Mouse (Mus musculus): Measurements from ENCODE around the gene Ppdpf. TPM values are rescaled to one million over a fixed set of nuclear protein-coding genes. Genes with fewer than 3 reads are reported as not detected.
A peak's percentile ranks its signal among the peaks of the same experiment; 100 is the strongest.

The Ppdpf gene
- polyA plus RNA-seq, 1 experiment, result 8.2 TPM

DNA sequence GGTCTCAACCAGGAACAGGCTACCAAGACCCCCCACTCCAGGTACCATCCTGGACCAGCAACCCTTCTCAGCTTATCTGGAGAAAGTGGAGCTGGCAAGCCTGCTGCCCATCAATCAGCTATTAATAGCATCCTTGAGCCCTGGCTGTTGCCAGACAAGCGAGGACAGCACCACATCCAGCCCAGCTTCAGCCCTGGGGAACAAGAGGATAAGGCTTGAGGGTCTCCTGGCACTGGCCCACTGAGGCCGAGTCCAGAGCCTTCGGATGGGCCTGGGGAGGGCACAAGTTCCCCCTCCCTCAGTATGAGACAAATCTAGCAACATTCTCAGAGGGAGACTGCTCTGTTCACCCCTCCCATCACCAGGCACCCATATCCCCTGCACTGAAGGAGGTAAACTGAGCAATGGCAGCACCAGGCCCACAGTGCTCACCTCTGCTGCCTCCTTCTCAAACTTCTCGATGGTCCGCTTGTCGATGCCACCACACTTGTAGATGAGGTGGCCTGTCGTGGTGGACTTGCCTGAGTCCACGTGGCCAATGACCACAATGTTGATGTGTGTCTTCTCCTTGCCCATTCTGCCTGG, 32.1 kb upstream of the Ppdpf start:
- H3K4me1 ChIP-seq (ENCODE audit: control insufficient read depth, insufficient read depth, low read length), result no peaks in the 10 kb centered on the region; the same call in none of the 2 replicates
- H3K27me3 ChIP-seq (ENCODE audit: control insufficient read depth, insufficient read depth, low read length), result no peaks in the 10 kb centered on the region
- TF ChIP-seq POLR2A (IDR thresholded peaks at IDR 0.05; ENCODE audit: control insufficient read depth, low read depth, low read length) (no peak), CTCF (IDR thresholded peaks at IDR 0.05; ENCODE audit: control insufficient read depth, insufficient read depth, insufficient replicate concordance, low read depth, low read length) (no peak)
- no peaks in the 10 kb centered on the region for H3K36me3 ChIP-seq (ENCODE audit: control insufficient read depth, insufficient read depth, low read length)
- H3K4me3 ChIP-seq (ENCODE audit: control insufficient read depth, low read depth, low read length), result no peak overlapping the region
- no peak overlapping the region for H3K27ac ChIP-seq (ENCODE audit: control insufficient read depth, insufficient read depth, low read depth, low read length)

DNA sequence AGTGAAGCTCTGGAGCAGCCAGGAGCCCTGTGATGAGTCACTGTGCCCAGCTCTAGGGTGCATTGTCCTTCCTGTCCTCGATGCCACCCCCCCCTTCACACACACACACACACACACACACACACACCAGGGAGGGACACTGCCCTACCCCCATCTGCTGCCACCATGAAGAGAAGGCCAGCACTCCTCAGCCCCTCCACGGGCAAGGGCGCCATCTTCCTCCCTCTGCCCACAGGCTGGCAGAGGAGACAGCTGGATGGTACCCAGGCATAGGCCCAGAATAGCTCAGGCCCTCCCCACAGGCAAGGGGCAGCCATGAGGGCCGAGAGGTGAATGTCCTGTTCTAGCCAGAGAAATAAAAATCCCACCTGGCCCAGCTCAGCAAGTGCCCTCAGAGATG, 31.2 kb upstream of the Ppdpf start:
- no peak overlapping the region for H3K4me3 ChIP-seq (ENCODE audit: control insufficient read depth, low read depth, low read length)
- no peaks in the 10 kb centered on the region for H3K36me3 ChIP-seq (ENCODE audit: control insufficient read depth, insufficient read depth, low read length)
- H3K27me3 ChIP-seq (ENCODE audit: control insufficient read depth, insufficient read depth, low read length), result no peaks in the 10 kb centered on the region
- H3K4me1 ChIP-seq (ENCODE audit: control insufficient read depth, insufficient read depth, low read length), result no peaks in the 10 kb centered on the region; the same call in none of the 2 replicates
- no peak overlapping the region for H3K27ac ChIP-seq (ENCODE audit: control insufficient read depth, insufficient read depth, low read depth, low read length)
- TF ChIP-seq POLR2A (IDR thresholded peaks at IDR 0.05; ENCODE audit: control insufficient read depth, low read depth, low read length), result no peak
- TF ChIP-seq CTCF (IDR thresholded peaks at IDR 0.05; ENCODE audit: control insufficient read depth, insufficient read depth, insufficient replicate concordance, low read depth, low read length), result no peak

DNA sequence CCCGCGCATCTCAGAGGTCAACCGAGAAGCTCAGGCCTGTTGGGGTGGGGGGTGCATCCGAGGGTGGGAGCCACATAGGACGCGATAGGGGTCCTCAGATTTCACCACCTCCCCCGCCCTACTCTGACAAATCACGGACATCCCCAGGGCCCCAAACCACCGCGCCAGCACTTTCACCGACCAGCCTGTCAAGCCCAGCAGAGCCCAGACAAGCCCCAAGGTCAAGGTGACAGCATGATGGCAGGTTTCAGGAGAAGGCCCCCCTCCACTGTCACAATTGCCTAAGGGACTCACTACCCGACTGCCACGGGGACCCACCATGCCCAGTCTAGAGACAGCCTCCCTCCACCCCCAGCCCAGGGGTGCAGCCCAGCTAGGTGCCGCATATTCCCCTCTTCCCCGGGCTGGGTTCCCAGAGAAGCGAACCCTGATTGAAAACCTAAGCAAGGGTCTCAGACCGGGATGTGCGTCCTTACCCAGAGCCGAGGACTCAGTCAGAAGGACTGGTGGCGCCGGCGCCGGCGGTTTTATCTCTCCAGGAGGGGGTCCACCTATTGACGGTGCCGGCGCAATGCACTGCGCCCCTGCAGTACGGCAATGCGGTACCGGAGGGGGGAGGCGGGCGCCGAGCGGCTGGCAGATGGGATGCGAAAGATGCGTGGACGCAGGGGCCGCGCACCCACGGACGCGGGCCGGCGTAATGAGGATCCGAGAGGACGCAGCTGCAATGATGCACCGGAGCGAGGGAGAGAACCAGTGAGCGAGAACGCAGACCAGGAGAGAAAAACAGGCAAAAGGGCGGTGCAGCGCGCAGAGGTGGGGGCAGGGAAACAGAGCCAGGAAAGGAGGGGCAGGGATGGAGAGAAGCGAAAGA, 30.6 kb upstream of the Ppdpf start, which contains the start of gene Eef1a2:
Gene Eef1a2, minus strand, starts transcription at position 767 of the 874 bp plus-strand sequence.
- Histone ChIP-seq H3K27me3 (ENCODE audit: control insufficient read depth, insufficient read depth, low read length) (no peaks in the 10 kb centered on the region), H3K27ac (ENCODE audit: control insufficient read depth, insufficient read depth, low read depth, low read length) (no peak within 1 kb of the TSS), H3K36me3 (ENCODE audit: control insufficient read depth, insufficient read depth, low read length) (no peaks in the 10 kb centered on the region), H3K4me1 (ENCODE audit: control insufficient read depth, insufficient read depth, low read length) (no peaks in the 10 kb centered on the region; the same call in none of the 2 replicates), H3K4me3 (ENCODE audit: control insufficient read depth, low read depth, low read length) (peak within 1 kb of the TSS; percentile 14; the same call in 1 of the 2 replicates)
- TF ChIP-seq CTCF (IDR thresholded peaks at IDR 0.05; ENCODE audit: control insufficient read depth, insufficient read depth, insufficient replicate concordance, low read depth, low read length), result no peak
- no peak for TF ChIP-seq POLR2A (IDR thresholded peaks at IDR 0.05; ENCODE audit: control insufficient read depth, low read depth, low read length)

DNA sequence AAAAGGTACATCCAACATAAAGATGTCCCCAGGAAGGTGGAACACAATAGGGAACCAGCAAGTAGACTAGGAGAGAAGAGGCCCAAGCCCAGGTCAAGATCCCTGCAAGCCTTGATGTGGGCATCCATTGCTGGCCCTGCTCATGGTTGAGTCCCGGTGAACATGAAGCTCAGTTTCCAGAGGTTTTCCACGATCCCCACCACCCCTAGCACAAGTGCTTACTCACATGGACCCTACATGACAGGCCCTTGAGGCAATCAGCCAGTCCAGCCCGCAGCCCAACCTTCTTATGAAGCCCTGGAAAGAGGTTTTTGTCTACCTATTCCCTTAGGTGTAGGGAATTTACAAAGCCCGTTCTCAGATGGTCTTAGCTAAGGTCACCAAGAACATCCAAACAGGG, 29.9 kb upstream of the Ppdpf start:
- Histone ChIP-seq H3K4me1 (ENCODE audit: control insufficient read depth, insufficient read depth, low read length) (no peaks in the 10 kb centered on the region; the same call in none of the 2 replicates), H3K27ac (ENCODE audit: control insufficient read depth, insufficient read depth, low read depth, low read length) (no peak overlapping the region), H3K27me3 (ENCODE audit: control insufficient read depth, insufficient read depth, low read length) (no peaks in the 10 kb centered on the region), H3K36me3 (ENCODE audit: control insufficient read depth, insufficient read depth, low read length) (no peaks in the 10 kb centered on the region), H3K4me3 (ENCODE audit: control insufficient read depth, low read depth, low read length) (no peak overlapping the region)
- TF ChIP-seq POLR2A (IDR thresholded peaks at IDR 0.05; ENCODE audit: control insufficient read depth, low read depth, low read length) (no peak), CTCF (IDR thresholded peaks at IDR 0.05; ENCODE audit: control insufficient read depth, insufficient read depth, insufficient replicate concordance, low read depth, low read length) (no peak)

DNA sequence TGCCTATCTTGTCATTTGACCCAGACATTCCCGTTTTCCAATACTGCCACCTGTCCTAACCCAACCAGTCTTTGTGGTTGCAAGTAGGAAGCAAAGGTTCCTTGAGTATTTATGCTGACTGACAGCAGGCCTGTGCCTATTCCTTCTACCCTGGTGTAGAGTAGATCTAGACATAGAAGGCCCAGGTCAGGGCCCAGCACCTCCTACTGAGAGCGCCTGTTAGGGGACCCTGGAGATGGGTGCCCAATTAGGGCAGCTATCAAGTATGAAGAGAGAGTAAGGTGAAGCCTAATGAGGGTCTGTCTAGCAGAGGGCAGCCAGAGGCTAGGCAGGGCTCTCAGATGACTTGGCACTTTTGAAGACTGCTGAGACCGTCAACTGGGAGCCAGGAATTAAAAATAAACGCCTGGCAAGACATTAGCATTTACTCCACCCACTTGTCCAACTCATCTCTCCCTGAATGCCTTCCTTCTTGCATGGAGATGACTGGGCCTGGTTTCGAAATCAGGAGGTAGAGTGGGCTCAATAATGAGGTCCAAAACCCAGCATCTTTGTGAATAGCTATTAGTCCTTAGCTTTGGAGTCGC, 29.2 kb upstream of the Ppdpf start:
- no peaks in the 10 kb centered on the region; the same call in none of the 2 replicates for H3K4me1 ChIP-seq (ENCODE audit: control insufficient read depth, insufficient read depth, low read length)
- H3K27ac ChIP-seq (ENCODE audit: control insufficient read depth, insufficient read depth, low read depth, low read length), result no peak overlapping the region
- H3K4me3 ChIP-seq (ENCODE audit: control insufficient read depth, low read depth, low read length), result no peak overlapping the region
- no peaks in the 10 kb centered on the region for H3K36me3 ChIP-seq (ENCODE audit: control insufficient read depth, insufficient read depth, low read length)
- H3K27me3 ChIP-seq (ENCODE audit: control insufficient read depth, insufficient read depth, low read length), result no peaks in the 10 kb centered on the region
- TF ChIP-seq CTCF (IDR thresholded peaks at IDR 0.05; ENCODE audit: control insufficient read depth, insufficient read depth, insufficient replicate concordance, low read depth, low read length), result no peak
- TF ChIP-seq POLR2A (IDR thresholded peaks at IDR 0.05; ENCODE audit: control insufficient read depth, low read depth, low read length), result no peak

DNA sequence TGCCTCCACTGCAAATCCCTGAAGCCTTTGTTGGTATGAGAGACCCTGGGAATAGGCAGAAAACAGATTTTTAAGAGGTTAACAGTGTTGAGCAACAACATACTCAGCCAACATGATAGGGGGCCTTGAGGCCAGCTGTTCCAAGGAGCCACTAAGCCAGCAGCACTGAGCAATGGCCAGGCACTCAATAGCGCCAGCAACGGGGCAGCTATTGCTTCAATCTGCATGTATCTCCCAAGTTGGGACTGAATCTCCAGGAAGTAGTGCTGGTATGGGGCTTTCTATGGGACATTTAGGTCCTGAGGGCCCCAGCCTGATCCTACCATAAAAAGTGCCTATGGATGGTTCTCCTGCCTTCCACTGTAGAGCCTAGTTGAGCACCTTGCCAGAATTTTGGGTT, 28.6 kb upstream of the Ppdpf start:
- no peak overlapping the region for H3K4me3 ChIP-seq (ENCODE audit: control insufficient read depth, low read depth, low read length)

DNA sequence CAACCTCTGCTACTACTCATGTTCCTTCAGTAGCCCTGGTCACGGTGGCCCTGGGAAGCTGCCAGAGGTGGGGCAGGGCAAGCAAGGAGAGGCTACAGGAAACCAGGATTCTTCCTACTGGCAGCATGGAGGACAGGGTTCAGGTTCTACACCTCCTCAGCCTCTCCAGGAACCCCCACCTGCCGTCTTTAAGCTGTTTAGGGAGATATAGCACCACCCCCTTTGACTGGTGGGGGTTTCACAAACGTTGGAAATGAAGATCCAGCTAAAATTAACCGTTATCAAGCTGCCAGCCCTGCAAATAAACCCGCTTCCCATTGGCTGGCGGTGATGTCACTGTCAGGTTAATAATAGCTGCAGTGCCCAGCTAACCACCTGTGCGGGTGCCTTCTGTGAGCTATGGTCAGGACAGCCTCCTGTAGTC, 27.9 kb upstream of the Ppdpf start:
- TF ChIP-seq POLR2A (IDR thresholded peaks at IDR 0.05; ENCODE audit: control insufficient read depth, low read depth, low read length), result no peak
- TF ChIP-seq CTCF (IDR thresholded peaks at IDR 0.05; ENCODE audit: control insufficient read depth, insufficient read depth, insufficient replicate concordance, low read depth, low read length), result no peak
- Histone ChIP-seq H3K4me1 (ENCODE audit: control insufficient read depth, insufficient read depth, low read length) (no peaks in the 10 kb centered on the region; the same call in none of the 2 replicates), H3K36me3 (ENCODE audit: control insufficient read depth, insufficient read depth, low read length) (no peaks in the 10 kb centered on the region), H3K4me3 (ENCODE audit: control insufficient read depth, low read depth, low read length) (no peak overlapping the region), H3K27me3 (ENCODE audit: control insufficient read depth, insufficient read depth, low read length) (no peaks in the 10 kb centered on the region), H3K27ac (ENCODE audit: control insufficient read depth, insufficient read depth, low read depth, low read length) (no peak overlapping the region)

More for the DNA sequence above, 28.6 kb upstream of the Ppdpf start:
- H3K4me1 ChIP-seq (ENCODE audit: control insufficient read depth, insufficient read depth, low read length), result no peaks in the 10 kb centered on the region; the same call in none of the 2 replicates
- no peak overlapping the region for H3K27ac ChIP-seq (ENCODE audit: control insufficient read depth, insufficient read depth, low read depth, low read length)
- no peak for TF ChIP-seq CTCF (IDR thresholded peaks at IDR 0.05; ENCODE audit: control insufficient read depth, insufficient read depth, insufficient replicate concordance, low read depth, low read length)
- no peak for TF ChIP-seq POLR2A (IDR thresholded peaks at IDR 0.05; ENCODE audit: control insufficient read depth, low read depth, low read length)
- no peaks in the 10 kb centered on the region for H3K27me3 ChIP-seq (ENCODE audit: control insufficient read depth, insufficient read depth, low read length)
- H3K36me3 ChIP-seq (ENCODE audit: control insufficient read depth, insufficient read depth, low read length), result no peaks in the 10 kb centered on the region
